Mouse (Mus musculus) midbrain, embryonic 14.5 days (tissue): ENCODE measurements at regions not wholly inside any gene's neighbourhood (a gene's known extent, or its start where the extent isn't known, plus 50 kb on each side); places are given as distances from the start of the nearest gene placed in this dataset.
"Not testable (repeated sequence)": the region's sequence is repeated elsewhere in the genome, so short reads cannot be mapped to it uniquely, and the experiment has no call there.

ENCODE experiments used
- ATAC-seq: fragments of 200-750 bp; cut with Nextera tagmentation; 2 replicates; pipeline ENCODE4 v1.8.0; 2017; ENCODE audit warnings: moderate number of reproducible peaks, moderate library complexity; ENCODE audit not compliant: low FRiP score, low TSS enrichment
- DNase-seq: peaks from one replicate; pipeline ENCODE4 v3.0.0-alpha.2; 2015
- H3K27ac ChIP-seq: fragments of 300-500 bp; sonication (generic); replicated peaks from 2 replicates; pipeline ENCODE4 v1.5.1; 2014; ENCODE audit warnings: mild to moderate bottlenecking, low read depth, low read length, moderate library complexity
- H3K27me3 ChIP-seq: fragments of 300-500 bp; sonication (generic); 2 replicates; pipeline ENCODE4 v1.6.1; 2014; ENCODE audit warnings: low read length, control low read depth, mixed read lengths; ENCODE audit not compliant: control insufficient read depth, insufficient read depth
- H3K36me3 ChIP-seq: fragments of 300-500 bp; sonication (generic); 2 replicates; pipeline ENCODE4 v1.6.1; 2014; ENCODE audit warnings: low read length, control low read depth; ENCODE audit not compliant: control insufficient read depth, insufficient read depth
- H3K4me1 ChIP-seq: fragments of 300-500 bp; sonication (generic); 2 replicates; pipeline ENCODE4 v1.6.1; 2014; ENCODE audit warnings: mild to moderate bottlenecking, antibody characterized with exemption, low read length, control low read depth; ENCODE audit not compliant: control insufficient read depth, insufficient read depth
- H3K4me2 ChIP-seq: fragments of 300-500 bp; sonication (generic); 2 replicates; pipeline ENCODE4 v1.6.1; 2014; ENCODE audit warnings: mild to moderate bottlenecking, low read length, moderate library complexity
- H3K4me3 ChIP-seq: fragments of 300-500 bp; sonication (generic); replicated peaks from 2 replicates; pipeline ENCODE4 v1.5.1; 2014; ENCODE audit warnings: low read depth, low read length
- H3K9ac ChIP-seq: fragments of 300-500 bp; sonication (generic); replicated peaks from 2 replicates; pipeline ENCODE4 v1.6.1; 2014; ENCODE audit warnings: mild to moderate bottlenecking, low read length, moderate library complexity
- H3K9me3 ChIP-seq: fragments of 300-500 bp; sonication (generic); 2 replicates; pipeline ENCODE4 v1.6.1; 2016; ENCODE audit warnings: low read length, control low read depth, mixed read lengths; ENCODE audit not compliant: control insufficient read depth
- WGBS: fragments of 180-500 bp; shearing (Covaris S2); extraction: QIAGEN DNeasy Blood & Tissue Kit; methylation state at CpG from one replicate; pipeline ENCODE4 v1.1.7; 2014; 5-methylcytosine and 5-hydroxymethylcytosine counted together

DNA sequence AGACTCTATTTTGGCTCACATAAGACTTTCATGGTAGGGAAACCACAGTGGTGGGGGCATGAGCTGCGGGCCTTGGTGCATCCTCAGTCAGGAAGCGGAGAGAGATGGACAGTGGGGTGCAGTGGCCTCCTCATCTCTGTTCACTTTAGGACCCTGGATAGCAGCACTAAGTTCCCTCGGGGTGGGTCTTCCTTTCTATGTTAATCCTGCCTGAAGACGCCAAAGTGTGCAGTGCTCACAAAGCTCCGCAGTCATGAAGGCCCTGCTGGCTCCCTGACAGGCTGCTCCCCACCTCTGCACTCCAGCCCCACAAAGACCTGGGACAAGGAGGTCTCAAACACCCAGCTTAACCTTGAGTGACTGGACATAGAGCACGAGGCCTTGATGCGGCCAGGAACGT lies 56.8 kb downstream of the Sox1 start:
- no peak overlapping the region for H3K4me2 ChIP-seq
- no peak overlapping the region for H3K27ac ChIP-seq
- ATAC-seq: no peak
- H3K4me3 ChIP-seq: no peak overlapping the region
- H3K9ac ChIP-seq: no peak overlapping the region
- no peak for DNase-seq
- no peaks in the 10 kb centered on the region for H3K9me3 ChIP-seq
- H3K4me1 ChIP-seq: no peaks in the 10 kb centered on the region
- H3K36me3 ChIP-seq: no peaks in the 10 kb centered on the region
- WGBS: 67% methylated on average over 8 of the region's 8 CpGs
- H3K27me3 ChIP-seq: no peaks in the 10 kb centered on the region

GRCm38 (mm10) chr8:12455376-12455775 lies 60.3 kb downstream of the Sox1 start:
- not testable (repeated sequence) for H3K9me3 ChIP-seq, H3K9ac ChIP-seq, H3K4me2 ChIP-seq, H3K27ac ChIP-seq, ATAC-seq, H3K36me3 ChIP-seq, H3K27me3 ChIP-seq, H3K4me1 ChIP-seq, DNase-seq, H3K4me3 ChIP-seq
- WGBS: 92% methylated on average over 3 of the region's 3 CpGs

- WGBS: 89% methylated on average over 1 of the region's 1 CpGs
- Histone ChIP-seq H3K4me3 (no peak overlapping the region), H3K27me3 (peaks cover 6% of the 10 kb centered on the region; the same call in 1 of the 2 replicates), H3K4me1 (no peaks in the 10 kb centered on the region), H3K36me3 (no peaks in the 10 kb centered on the region), H3K27ac (no peak overlapping the region), H3K9ac (no peak overlapping the region), H3K4me2 (no peak overlapping the region), H3K9me3 (no peaks in the 10 kb centered on the region)
- ATAC-seq (no peak), DNase-seq (no peak)
Measured at GRCm38 (mm10) chr8:12456326-12456725, 61.2 kb downstream of the Sox1 start.

DNA sequence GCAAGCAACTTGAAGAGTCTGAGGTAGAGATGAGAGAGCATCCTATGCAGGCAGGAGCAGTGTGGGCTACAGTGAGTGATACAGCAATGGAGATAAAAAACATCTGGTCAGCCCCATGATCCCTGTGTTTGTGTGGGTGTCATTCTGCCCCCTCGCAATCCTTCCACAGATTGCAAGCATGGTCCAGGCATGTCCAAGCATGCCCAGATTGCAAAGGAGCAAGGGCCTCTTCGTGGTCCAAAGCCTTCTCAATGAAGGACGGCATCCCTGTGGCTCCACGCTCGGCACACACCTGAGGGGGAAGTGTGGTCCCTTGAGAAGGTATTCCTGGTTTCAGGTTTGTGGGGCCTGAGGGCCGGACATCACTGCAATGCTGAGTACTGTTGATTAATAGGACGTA lies 61.9 kb downstream of the Sox1 start:
- Histone ChIP-seq H3K27me3 (peaks cover 6% of the 10 kb centered on the region; the same call in 1 of the 2 replicates), H3K9ac (no peak overlapping the region), H3K9me3 (no peaks in the 10 kb centered on the region), H3K4me1 (no peaks in the 10 kb centered on the region), H3K4me3 (no peak overlapping the region), H3K36me3 (no peaks in the 10 kb centered on the region), H3K27ac (no peak overlapping the region), H3K4me2 (no peak overlapping the region)
- ATAC-seq: no peak
- DNase-seq: no peak
- WGBS: 70% methylated on average over 7 of the region's 7 CpGs

- Histone ChIP-seq H3K4me3 (no peak overlapping the region), H3K4me2 (no peak overlapping the region), H3K9me3 (no peaks in the 10 kb centered on the region), H3K27me3 (no peaks in the 10 kb centered on the region; the same call in 1 of the 2 replicates), H3K27ac (no peak overlapping the region), H3K9ac (no peak overlapping the region), H3K36me3 (no peaks in the 10 kb centered on the region), H3K4me1 (no peaks in the 10 kb centered on the region)
- ATAC-seq (no peak), DNase-seq (no peak)
- WGBS: 81% methylated on average over 7 of the region's 7 CpGs
Measured at GRCm38 (mm10) chr8:12466845-12467244, 71.8 kb downstream of the Sox1 start.

- Histone ChIP-seq H3K27me3 (no peaks in the 10 kb centered on the region; the same call in 1 of the 2 replicates), H3K9ac (no peak overlapping the region), H3K27ac (no peak overlapping the region), H3K36me3 (no peaks in the 10 kb centered on the region), H3K4me1 (no peaks in the 10 kb centered on the region), H3K4me2 (no peak overlapping the region), H3K9me3 (no peaks in the 10 kb centered on the region), H3K4me3 (no peak overlapping the region)
- DNase-seq (peak; percentile 45), ATAC-seq (no peak)
- 66% methylated on average over 36 of the region's 36 CpGs for WGBS
Measured at GRCm38 (mm10) chr8:12467386-12468326, 72.6 kb downstream of the Sox1 start.

DNA sequence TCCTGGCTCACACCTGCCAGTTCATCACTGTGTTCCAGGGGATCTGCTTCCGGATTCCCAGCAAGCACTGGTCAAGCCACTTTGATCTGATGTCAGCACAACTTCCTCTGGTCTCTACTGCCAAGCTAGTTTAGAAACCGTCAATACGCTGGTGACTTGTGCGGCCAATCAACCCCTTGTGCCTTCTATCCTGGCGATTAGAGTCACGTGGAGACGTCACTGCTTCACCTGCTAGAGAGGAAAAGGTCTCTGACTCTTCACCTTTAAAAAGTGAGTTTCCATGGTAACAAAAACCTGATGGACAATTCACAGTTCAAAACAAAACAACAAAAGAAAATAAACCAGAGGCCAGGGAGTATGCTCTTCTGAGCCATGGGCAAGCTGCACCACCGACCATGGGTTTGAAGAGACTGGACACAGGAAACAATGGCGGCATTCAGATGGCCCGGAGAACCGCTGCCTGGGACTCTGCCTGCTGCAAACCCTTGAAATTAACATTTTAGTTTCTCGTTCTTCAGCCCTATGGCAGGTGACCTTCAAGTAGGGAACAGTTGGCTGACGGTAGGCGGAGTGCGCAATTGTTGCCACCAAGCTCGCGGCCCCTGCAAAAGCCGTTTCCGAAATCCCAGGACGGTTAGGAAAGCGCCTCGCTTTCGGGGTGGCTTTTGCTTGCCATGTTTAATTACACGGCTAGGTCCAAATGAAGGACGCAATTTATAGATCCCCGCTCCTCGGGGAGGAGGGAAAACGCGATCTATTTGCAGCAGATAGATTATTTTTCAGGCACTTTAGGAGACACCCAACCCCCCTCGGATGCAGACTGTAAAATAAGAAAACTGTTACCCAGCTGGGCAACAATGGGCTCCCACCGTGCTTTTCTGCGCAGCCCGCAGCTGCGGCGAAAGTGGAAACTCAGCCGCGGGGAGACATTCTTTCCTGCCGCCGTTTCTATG lies 82.6 kb downstream of the Sox1 start:
- Histone ChIP-seq H3K9ac (peak overlapping the region; percentile 42; the same call in 1 of the 2 replicates), H3K4me2 (peak overlapping the region; percentile 60), H3K27me3 (peaks cover 5% of the 10 kb centered on the region; the same call in 1 of the 2 replicates), H3K27ac (0 out of 2 replicates have a peak overlapping the region, but pooled peaks have one; percentile 27), H3K36me3 (no peaks in the 10 kb centered on the region), H3K4me1 (peaks cover 20% of the 10 kb centered on the region; the same call in 1 of the 2 replicates), H3K4me3 (peak overlapping the region; percentile 28), H3K9me3 (no peaks in the 10 kb centered on the region)
- ATAC-seq: peak; percentile 65
- peak; percentile 82 for DNase-seq
- WGBS: 5% methylated on average over 39 of the region's 39 CpGs

- Histone ChIP-seq H3K27ac (0 out of 2 replicates have a peak overlapping the region, but pooled peaks have one; percentile 2), H3K4me2 (no peak overlapping the region), H3K9ac (no peak overlapping the region), H3K36me3 (no peaks in the 10 kb centered on the region), H3K4me3 (no peak overlapping the region), H3K4me1 (peaks cover 30% of the 10 kb centered on the region; the same call in 1 of the 2 replicates), H3K9me3 (no peaks in the 10 kb centered on the region), H3K27me3 (peaks cover 5% of the 10 kb centered on the region; the same call in 1 of the 2 replicates)
- DNase-seq: peak; percentile 65
- 23% methylated on average over 14 of the region's 14 CpGs for WGBS
- no peak for ATAC-seq
Measured at GRCm38 (mm10) chr8:12481918-12482317, 86.8 kb downstream of the Sox1 start.
